Mouse (Mus musculus) c-Kit-positive CD71-positive TER-119-positive erythroid progenitor cells, embryonic 14.5 days (primary cell): ENCODE results near the gene Zdhhc17.

Experiments used
- DNase-seq: peaks from one replicate; pipeline ENCODE4 v3.0.0-alpha.2; 2013; ENCODE audit warnings: low spot score

Gene Zdhhc17

GRCm38 (mm10) chr10:110952937-110953451, 56.9 kb downstream of the Zdhhc17 start:
- no peak for DNase-seq

- DNase-seq: no peak
Measured at GRCm38 (mm10) chr10:110952271-110952670, 57.7 kb downstream of the Zdhhc17 start.

- no peak for DNase-seq
Measured at GRCm38 (mm10) chr10:110951748-110952147, 58.2 kb downstream of the Zdhhc17 start.

GRCm38 (mm10) chr10:110951112-110951511, 58.8 kb downstream of the Zdhhc17 start:
- DNase-seq: no peak

- DNase-seq: no peak
Measured at GRCm38 (mm10) chr10:110947574-110947973, 62.4 kb downstream of the Zdhhc17 start.

- DNase-seq: no peak
Measured at GRCm38 (mm10) chr10:110945966-110946365, 64.0 kb downstream of the Zdhhc17 start.

- DNase-seq: no peak
Measured at GRCm38 (mm10) chr10:110944175-110944574, 65.8 kb downstream of the Zdhhc17 start.

GRCm38 (mm10) chr10:110942806-110943205, 67.1 kb downstream of the Zdhhc17 start:
- no peak for DNase-seq

GRCm38 (mm10) chr10:110941968-110942367, 68.0 kb downstream of the Zdhhc17 start:
- DNase-seq: no peak

GRCm38 (mm10) chr10:110940740-110941398, 69.1 kb downstream of the Zdhhc17 start:
- DNase-seq: no peak

GRCm38 (mm10) chr10:110939717-110940116, 70.2 kb downstream of the Zdhhc17 start:
- no peak for DNase-seq

GRCm38 (mm10) chr10:110938841-110939549, 70.9 kb downstream of the Zdhhc17 start:
- DNase-seq: no peak

- no peak for DNase-seq
Measured at GRCm38 (mm10) chr10:110938361-110938760, 71.6 kb downstream of the Zdhhc17 start.

GRCm38 (mm10) chr10:110935669-110936068, 74.3 kb downstream of the Zdhhc17 start:
- DNase-seq: no peak

GRCm38 (mm10) chr10:110935081-110935480, 74.9 kb downstream of the Zdhhc17 start:
- DNase-seq: no peak

GRCm38 (mm10) chr10:110933584-110933983, 76.4 kb downstream of the Zdhhc17 start:
- no peak for DNase-seq

GRCm38 (mm10) chr10:110931913-110932560, 77.9 kb downstream of the Zdhhc17 start:
- no peak for DNase-seq

- no peak for DNase-seq
Measured at GRCm38 (mm10) chr10:110931161-110931912, 78.6 kb downstream of the Zdhhc17 start.

GRCm38 (mm10) chr10:110929756-110930155, 80.2 kb downstream of the Zdhhc17 start:
- DNase-seq: no peak

- no peak for DNase-seq
Measured at GRCm38 (mm10) chr10:110927491-110927890, 82.4 kb downstream of the Zdhhc17 start.

GRCm38 (mm10) chr10:110922612-110923011, 87.3 kb downstream of the Zdhhc17 start:
- DNase-seq: no peak

GRCm38 (mm10) chr10:110921890-110922289, 88.0 kb downstream of the Zdhhc17 start:
- no peak for DNase-seq
